Mouse (Mus musculus) E14TG2a.4 (cell line): ENCODE results near the gene Fam189a2.

Source experiments
- CTCF ChIP-seq: conservative IDR thresholded peaks from 2 replicates; pipeline ENCODE4 v1.5.1; 2014; ENCODE audit warnings: low read length
- NANOG ChIP-seq: IDR thresholded peaks from 2 replicates; pipeline ENCODE4 v1.6.1; 2014; ENCODE audit warnings: borderline replicate concordance, low read length, mixed read lengths
- POU5F1 ChIP-seq: IDR thresholded peaks from 2 replicates; pipeline ENCODE4 v1.6.1; 2014; ENCODE audit warnings: low read length, borderline replicate concordance

GRCm38 (mm10) chr19:24049329-24049728, 18.5 kb upstream of the Fam189a2 start:
- TF ChIP-seq CTCF = no peak
- TF ChIP-seq POU5F1 = no peak
- TF ChIP-seq NANOG = no peak
